Mouse (Mus musculus) intestine, postnatal 0 days (tissue): ENCODE results near the gene Tas1r2. TPM values are rescaled to one million over a fixed set of nuclear protein-coding genes. Genes with fewer than 3 reads are reported as not detected.
A peak's percentile ranks its signal among the peaks of the same experiment; 100 is the strongest.

Source experiments
- ATAC-seq: fragments of 200-750 bp; cut with Nextera tagmentation; 2 replicates; pipeline ENCODE4 v1.8.0; 2017; ENCODE audit warnings: mild to moderate bottlenecking, moderate TSS enrichment, moderate library complexity
- H3K27ac ChIP-seq: fragments of 300-500 bp; sonication (generic); 2 replicates; pipeline ENCODE4 v1.5.1; 2014; ENCODE audit warnings: mild to moderate bottlenecking, low read depth, low read length, moderate library complexity
- H3K27me3 ChIP-seq: fragments of 300-500 bp; sonication (generic); replicated peaks from 2 replicates; pipeline ENCODE4 v1.6.1; 2014; ENCODE audit warnings: low read length, mixed read lengths; ENCODE audit not compliant: control insufficient read depth, insufficient read depth
- H3K36me3 ChIP-seq: fragments of 300-500 bp; sonication (generic); 2 replicates; pipeline ENCODE4 v1.6.1; 2014; ENCODE audit warnings: mild to moderate bottlenecking, moderate library complexity; ENCODE audit not compliant: control insufficient read depth, insufficient read depth
- H3K4me1 ChIP-seq: fragments of 300-500 bp; sonication (generic); replicated peaks from 2 replicates; pipeline ENCODE4 v1.6.1; 2014; ENCODE audit warnings: antibody characterized with exemption, low read length, mixed read lengths; ENCODE audit not compliant: control insufficient read depth, insufficient read depth
- H3K4me2 ChIP-seq: fragments of 300-500 bp; sonication (generic); replicated peaks from 2 replicates; pipeline ENCODE4 v1.6.1; 2014; ENCODE audit warnings: low read depth, mild to moderate bottlenecking, moderate library complexity
- H3K4me3 ChIP-seq: fragments of 300-500 bp; sonication (generic); 2 replicates; pipeline ENCODE4 v1.5.1; 2014; ENCODE audit warnings: low read depth, low read length
- H3K9ac ChIP-seq: fragments of 300-500 bp; sonication (generic); 2 replicates; pipeline ENCODE4 v1.6.1; 2014; ENCODE audit warnings: mild to moderate bottlenecking, low read depth, low read length
- H3K9me3 ChIP-seq: fragments of 300-500 bp; sonication (generic); 2 replicates; pipeline ENCODE4 v1.6.1; 2016; ENCODE audit warnings: mixed run types; ENCODE audit not compliant: control insufficient read depth
- CTCF ChIP-seq: sonication (generic); IDR thresholded peaks from 2 replicates; pipeline ENCODE4 v1.5.1; 2016; ENCODE audit warnings: low read depth, mild to moderate bottlenecking, control low read depth, antibody characterized with exemption, moderate library complexity
- WGBS: fragments of 180-500 bp; shearing (Covaris S2); extraction: QIAGEN DNeasy Blood & Tissue Kit; methylation state at CpG from one replicate; pipeline ENCODE4 v1.1.7; 2014; 5-methylcytosine and 5-hydroxymethylcytosine counted together
- polyA plus RNA-seq: library from polyadenylated mRNA; unstranded; fragments of >200 nt; fragmentation: Nextera tagmentation; extraction: Ambion mirVana; gene quantifications from 2 replicates; pipeline ENCODE4 v1.2.1, GENCODE M21; 2015

Gene Tas1r2
- polyA plus RNA-seq, 1 experiment from 2014 or later, result not detected

DNA sequence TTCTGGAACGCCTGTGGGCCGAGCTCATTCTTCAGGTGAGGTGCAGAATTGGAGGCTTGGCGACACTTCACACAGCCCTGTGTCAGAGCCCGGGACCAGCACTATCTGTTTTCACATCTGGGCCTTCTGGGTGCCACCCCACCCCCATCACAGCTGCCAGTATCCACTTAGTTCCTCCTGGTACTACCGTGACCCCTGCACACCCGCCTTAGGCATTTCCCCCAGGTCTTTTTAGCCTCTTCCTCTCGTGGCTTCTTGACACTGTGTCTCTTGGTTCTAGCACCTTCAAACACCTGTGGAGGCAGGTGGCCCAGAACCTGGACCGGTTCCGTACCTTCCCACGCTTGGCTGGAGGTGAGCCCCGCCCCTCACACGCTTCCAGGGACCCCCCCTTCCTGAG lies 13.0 kb upstream of the Tas1r2 start:
- ATAC-seq, result no peak
- WGBS, result 56% methylated on average over 12 of the region's 12 CpGs
- TF ChIP-seq CTCF, result no peak
- Histone ChIP-seq H3K27ac (no peak overlapping the region), H3K9me3 (no peaks in the 10 kb centered on the region), H3K36me3 (peaks cover 8% of the 10 kb centered on the region; the same call in 1 of the 2 replicates), H3K4me3 (no peak overlapping the region), H3K4me2 (no peak overlapping the region), H3K27me3 (peaks cover 62% of the 10 kb centered on the region), H3K4me1 (0 out of 2 replicates have a peak, but pooled peaks cover 3% of the 10 kb centered on the region), H3K9ac (no peak overlapping the region)

DNA sequence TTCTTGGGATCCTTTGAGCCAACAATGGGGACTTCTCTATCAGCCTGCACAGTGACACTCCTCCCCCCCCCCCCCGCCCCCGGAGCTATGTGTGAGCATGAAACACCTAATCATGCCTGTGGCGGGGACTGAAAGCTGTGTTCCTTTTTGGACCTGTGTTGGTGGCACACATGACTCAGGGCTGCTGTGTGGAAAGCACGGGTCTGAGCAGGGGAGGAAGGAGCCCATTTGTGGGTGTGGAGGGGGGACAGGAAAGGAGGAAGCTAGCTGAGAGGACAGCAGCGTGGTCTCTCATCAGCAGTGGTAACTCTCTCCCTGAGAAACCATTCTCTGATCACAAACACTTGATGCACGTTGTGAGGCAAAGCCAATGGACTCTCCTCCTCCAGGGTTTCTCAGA lies 12.6 kb upstream of the Tas1r2 start:
- Histone ChIP-seq H3K36me3 (peaks cover 8% of the 10 kb centered on the region; the same call in 1 of the 2 replicates), H3K9ac (no peak overlapping the region), H3K4me3 (no peak overlapping the region), H3K27me3 (peaks cover 59% of the 10 kb centered on the region), H3K27ac (no peak overlapping the region), H3K9me3 (no peaks in the 10 kb centered on the region), H3K4me2 (no peak overlapping the region), H3K4me1 (0 out of 2 replicates have a peak, but pooled peaks cover 3% of the 10 kb centered on the region)
- WGBS, result 56% methylated on average over 6 of the region's 6 CpGs
- no peak for ATAC-seq
- TF ChIP-seq CTCF, result no peak

DNA sequence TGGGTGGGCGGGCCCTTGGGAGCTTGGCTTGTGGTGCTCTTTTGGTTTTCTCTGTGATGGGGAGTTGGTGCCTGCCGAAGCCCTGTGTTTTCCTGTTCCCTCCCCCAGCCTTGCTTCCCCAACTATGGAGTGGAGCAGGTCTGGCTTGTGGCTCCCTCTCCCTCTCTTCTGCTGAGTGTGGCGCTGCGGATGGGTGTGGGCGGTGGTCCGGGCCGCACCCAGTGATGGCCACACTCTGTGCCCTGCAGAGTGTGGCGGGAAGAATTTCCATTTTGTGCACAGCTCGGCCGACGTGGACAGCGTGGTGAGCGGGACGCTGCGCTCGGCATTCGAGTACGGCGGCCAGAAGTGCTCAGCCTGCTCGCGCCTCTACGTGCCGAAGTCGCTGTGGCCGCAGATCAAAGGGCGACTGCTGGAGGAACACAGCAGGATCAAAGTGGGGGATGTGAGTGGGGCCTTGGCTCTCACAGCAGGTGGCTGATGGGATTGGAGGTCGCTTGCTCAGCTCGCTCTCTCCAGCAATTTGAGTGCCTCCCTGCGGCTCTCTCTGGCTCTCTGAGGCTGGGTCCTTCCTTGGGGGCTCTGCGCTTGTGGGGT lies 11.4 kb upstream of the Tas1r2 start:
- Histone ChIP-seq H3K9ac (peak overlapping the region; percentile 11; the same call in 1 of the 2 replicates), H3K27ac (no peak overlapping the region), H3K36me3 (peaks cover 8% of the 10 kb centered on the region; the same call in 1 of the 2 replicates), H3K4me3 (no peak overlapping the region), H3K4me1 (0 out of 2 replicates have a peak, but pooled peaks cover 3% of the 10 kb centered on the region), H3K9me3 (no peaks in the 10 kb centered on the region), H3K27me3 (peaks cover 51% of the 10 kb centered on the region), H3K4me2 (peak overlapping the region; percentile 47)
- no peak for TF ChIP-seq CTCF
- WGBS, result 7% methylated on average over 30 of the region's 30 CpGs
- ATAC-seq, result no peak

DNA sequence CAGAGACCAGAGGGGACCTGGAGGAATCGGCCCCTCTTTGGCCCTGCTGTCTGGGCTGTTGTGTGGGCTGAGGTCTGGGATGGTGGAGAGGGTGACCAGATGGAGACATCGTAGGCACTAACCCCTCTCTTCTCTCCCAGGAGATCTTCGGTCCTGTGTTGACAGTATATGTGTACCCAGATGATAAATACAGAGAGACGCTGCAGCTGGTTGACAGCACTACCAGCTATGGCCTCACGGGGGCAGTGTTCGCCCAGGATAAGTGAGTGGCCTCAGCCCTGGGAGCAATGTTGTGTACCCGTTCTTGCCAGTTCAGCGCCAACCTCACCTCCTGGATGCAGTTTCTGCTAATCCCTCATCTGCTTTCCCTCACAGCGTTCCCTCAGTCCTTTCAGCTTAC lies 9.4 kb upstream of the Tas1r2 start:
- peaks cover 39% of the 10 kb centered on the region for H3K27me3 ChIP-seq
- no peak overlapping the region for H3K9ac ChIP-seq
- H3K4me1 ChIP-seq, result 0 out of 2 replicates have a peak, but pooled peaks cover 3% of the 10 kb centered on the region
- ATAC-seq, result peak; percentile 32; the same call in 1 of the 2 replicates
- H3K9me3 ChIP-seq, result no peaks in the 10 kb centered on the region
- no peak overlapping the region for H3K4me2 ChIP-seq
- TF ChIP-seq CTCF, result peak; percentile 93
- H3K4me3 ChIP-seq, result no peak overlapping the region
- WGBS, result 15% methylated on average over 9 of the region's 9 CpGs
- H3K27ac ChIP-seq, result no peak overlapping the region
- H3K36me3 ChIP-seq, result no peaks in the 10 kb centered on the region; the same call in 1 of the 2 replicates

DNA sequence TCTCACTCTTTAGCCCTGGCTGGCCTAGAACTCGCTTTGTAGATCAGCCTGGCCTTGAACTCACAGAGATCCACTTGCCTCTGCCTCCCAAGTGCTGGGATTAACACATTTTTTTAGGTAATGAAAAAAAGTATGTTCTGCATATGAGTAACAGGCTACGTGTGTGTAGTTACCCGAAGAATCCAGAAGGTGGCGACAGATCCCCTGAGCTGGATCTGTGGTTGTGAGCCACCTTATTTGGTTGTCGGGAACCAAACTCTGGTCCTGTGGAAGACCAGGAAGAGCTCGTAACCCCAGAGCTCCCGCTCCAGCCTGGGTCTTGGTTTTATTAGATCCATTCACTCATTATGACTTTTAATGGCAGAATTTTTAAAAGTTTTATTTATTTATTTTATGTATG lies 6.4 kb upstream of the Tas1r2 start:
- 89% methylated on average over 7 of the region's 7 CpGs for WGBS
- ATAC-seq, result no peak
- no peak overlapping the region for H3K9ac ChIP-seq
- H3K27me3 ChIP-seq, result peaks cover 14% of the 10 kb centered on the region
- H3K4me2 ChIP-seq, result no peak overlapping the region
- peaks cover 10% of the 10 kb centered on the region; the same call in 1 of the 2 replicates for H3K4me1 ChIP-seq
- H3K27ac ChIP-seq, result no peak overlapping the region
- H3K36me3 ChIP-seq, result no peaks in the 10 kb centered on the region; the same call in 1 of the 2 replicates
- peak; percentile 68 for TF ChIP-seq CTCF
- H3K4me3 ChIP-seq, result no peak overlapping the region
- H3K9me3 ChIP-seq, result no peaks in the 10 kb centered on the region

DNA sequence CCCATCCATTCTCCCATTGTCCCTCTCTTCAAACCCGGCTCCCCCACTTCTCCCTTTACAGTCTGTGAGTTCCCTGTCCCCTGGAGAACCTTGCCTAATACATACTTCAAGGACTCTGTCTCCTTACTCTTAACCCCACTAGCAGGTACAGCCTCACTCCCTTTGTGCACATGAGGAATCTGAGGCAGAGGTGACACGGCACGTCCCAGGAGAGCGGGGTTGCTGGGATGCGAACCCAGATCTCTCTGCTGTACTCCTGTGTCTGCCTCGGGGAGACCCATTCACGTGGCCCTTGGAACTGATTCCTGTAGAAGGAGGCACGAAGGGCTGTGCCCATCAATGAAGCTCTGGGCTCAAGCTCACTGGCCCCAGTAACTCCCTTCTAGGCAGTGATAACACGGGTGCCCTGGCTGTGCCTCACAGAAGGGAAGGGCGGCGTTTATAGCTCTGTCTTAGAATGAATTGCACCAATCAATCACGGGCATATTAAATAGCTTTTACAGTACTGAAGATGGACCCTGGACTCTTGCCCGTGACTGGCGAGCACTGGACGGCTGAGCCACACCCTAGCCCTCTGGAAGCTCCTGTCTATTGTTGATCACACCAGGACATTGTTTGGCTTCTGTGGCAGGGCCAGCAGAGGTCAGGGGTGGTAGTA lies 3.1 kb upstream of the Tas1r2 start:
- Histone ChIP-seq H3K27ac (peak overlapping the region; percentile 50; the same call in 1 of the 2 replicates), H3K9ac (no peak overlapping the region), H3K4me2 (peak overlapping the region; percentile 24; the same call in 1 of the 2 replicates), H3K36me3 (no peaks in the 10 kb centered on the region), H3K4me1 (peaks cover 10% of the 10 kb centered on the region; the same call in 1 of the 2 replicates), H3K9me3 (no peaks in the 10 kb centered on the region), H3K27me3 (no peaks in the 10 kb centered on the region), H3K4me3 (no peak overlapping the region)
- WGBS, result 30% methylated on average over 15 of the region's 15 CpGs
- no peak for TF ChIP-seq CTCF
- peak; percentile 96 for ATAC-seq
